Mouse (Mus musculus) stomach, postnatal 0 days (tissue): ENCODE measurements around the gene Htr6. TPM values are rescaled to one million over a fixed set of nuclear protein-coding genes. Genes with fewer than 3 reads are reported as not detected.

Source experiments
- ATAC-seq: fragments of 200-750 bp; cut with Nextera tagmentation; 2 replicates; pipeline ENCODE4 v1.8.0; 2017; ENCODE audit not compliant: low FRiP score, low TSS enrichment
- DNase-seq: peaks from one replicate; pipeline ENCODE4 v3.0.0-alpha.2; 2016; ENCODE audit warnings: low spot score
- H3K27ac ChIP-seq: fragments of 300-500 bp; sonication (generic); replicated peaks from 2 replicates; pipeline ENCODE4 v1.5.1; 2014; ENCODE audit warnings: mild to moderate bottlenecking, control low read depth
- H3K27me3 ChIP-seq: fragments of 300-500 bp; sonication (generic); 2 replicates; pipeline ENCODE4 v1.6.1; 2014; ENCODE audit warnings: low read length; ENCODE audit not compliant: control insufficient read depth, insufficient read depth
- H3K36me3 ChIP-seq: fragments of 300-500 bp; sonication (generic); 2 replicates; pipeline ENCODE4 v1.6.1; 2014; ENCODE audit warnings: low read length, mixed read lengths; ENCODE audit not compliant: control insufficient read depth, insufficient read depth
- H3K4me1 ChIP-seq: fragments of 300-500 bp; sonication (generic); replicated peaks from 2 replicates; pipeline ENCODE4 v1.6.1; 2014; ENCODE audit warnings: antibody characterized with exemption; ENCODE audit not compliant: control insufficient read depth, insufficient read depth
- H3K4me2 ChIP-seq: fragments of 300-500 bp; sonication (generic); replicated peaks from 2 replicates; pipeline ENCODE4 v1.6.1; 2014; ENCODE audit warnings: low read depth, mild to moderate bottlenecking, control low read depth, moderate library complexity
- H3K4me3 ChIP-seq: fragments of 300-500 bp; sonication (generic); 2 replicates; pipeline ENCODE4 v1.5.1; 2014; ENCODE audit warnings: low read depth, low read length, control low read depth
- H3K9ac ChIP-seq: fragments of 300-500 bp; sonication (generic); 2 replicates; pipeline ENCODE4 v1.6.1; 2014; ENCODE audit warnings: mild to moderate bottlenecking, low read length, control low read depth, mixed read lengths
- H3K9me3 ChIP-seq: fragments of 300-500 bp; sonication (generic); 2 replicates; pipeline ENCODE4 v1.6.1; 2016; ENCODE audit warnings: low read length; ENCODE audit not compliant: control insufficient read depth
- CTCF ChIP-seq: IDR thresholded peaks from 2 replicates; pipeline ENCODE4 v1.5.1; 2016; ENCODE audit warnings: antibody characterized with exemption, low read depth, mild to moderate bottlenecking, moderate library complexity
- EP300 ChIP-seq: optimal IDR thresholded peaks from 2 replicates; pipeline ENCODE3; 2016; ENCODE audit warnings: antibody characterized with exemption
- WGBS: fragments of 180-500 bp; shearing (Covaris S2); extraction: QIAGEN DNeasy Blood & Tissue Kit; methylation state at CpG from one replicate; pipeline ENCODE4 v1.1.7; 2014; 5-methylcytosine and 5-hydroxymethylcytosine counted together
- polyA plus RNA-seq: library from polyadenylated mRNA; unstranded; fragments of >200 nt; fragmentation: Nextera tagmentation; extraction: Ambion mirVana; gene quantifications from 2 replicates; pipeline ENCODE4 v1.2.1, GENCODE M21; 2015

Htr6 gene
- polyA plus RNA-seq, 1 experiment from 2014 or later = not detected

DNA sequence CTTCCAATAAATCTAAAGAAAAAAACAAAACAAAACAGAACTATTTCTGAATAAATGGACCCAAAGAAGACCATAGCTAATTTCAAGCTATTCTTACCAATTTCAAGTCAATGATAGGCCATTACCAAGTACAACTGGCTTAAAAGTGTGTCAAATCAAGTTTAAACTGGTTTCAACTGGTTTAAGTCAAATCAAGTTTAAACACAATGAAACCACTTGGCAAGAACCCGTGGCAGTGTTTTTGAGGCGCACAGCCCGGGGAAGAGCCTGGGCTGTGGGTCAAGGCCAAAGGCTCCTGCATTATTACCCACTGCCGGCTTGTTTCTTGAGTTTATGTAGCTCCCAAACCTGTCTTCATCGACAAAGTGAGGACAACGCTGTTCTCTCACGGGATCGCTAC, 25.0 kb upstream of the Htr6 start:
- H3K36me3 ChIP-seq = peaks cover 15% of the 10 kb centered on the region
- H3K4me2 ChIP-seq = no peak overlapping the region
- no peaks in the 10 kb centered on the region for H3K27me3 ChIP-seq
- no peaks in the 10 kb centered on the region for H3K9me3 ChIP-seq
- no peak for TF ChIP-seq EP300
- TF ChIP-seq CTCF = no peak
- no peak overlapping the region for H3K9ac ChIP-seq
- ATAC-seq = no peak
- no peak for DNase-seq
- peaks cover 2% of the 10 kb centered on the region for H3K4me1 ChIP-seq
- no peak overlapping the region for H3K27ac ChIP-seq
- 81% methylated on average over 8 of the region's 8 CpGs for WGBS
- no peak overlapping the region for H3K4me3 ChIP-seq

DNA sequence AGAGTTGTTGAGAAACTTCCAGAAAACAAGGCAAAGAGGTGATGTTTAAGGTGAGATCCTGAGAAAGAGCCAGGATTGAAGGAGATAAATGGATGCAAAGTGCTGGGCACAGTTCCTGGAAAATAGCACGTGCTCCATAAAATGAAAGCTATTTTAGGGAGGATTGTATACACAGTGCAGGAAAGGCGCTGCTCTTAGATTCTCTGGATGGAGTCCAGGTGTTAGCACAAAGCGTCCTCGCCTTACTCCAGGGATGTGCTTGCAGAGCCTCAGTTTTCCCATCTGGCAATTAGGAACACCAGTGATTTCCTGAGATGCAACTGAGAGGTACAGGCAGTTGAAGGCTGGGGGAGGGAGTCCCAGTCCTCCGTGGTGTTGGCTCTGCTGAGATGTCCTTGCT, 20.8 kb upstream of the Htr6 start:
- no peak overlapping the region for H3K4me2 ChIP-seq
- DNase-seq = no peak
- TF ChIP-seq EP300 (no peak), CTCF (no peak)
- peaks cover 5% of the 10 kb centered on the region for H3K4me1 ChIP-seq
- H3K9me3 ChIP-seq = 0 out of 2 replicates have a peak, but pooled peaks cover 3% of the 10 kb centered on the region
- 18% methylated on average over 5 of the region's 5 CpGs for WGBS
- no peaks in the 10 kb centered on the region for H3K27me3 ChIP-seq
- no peak overlapping the region for H3K4me3 ChIP-seq
- H3K36me3 ChIP-seq = no peaks in the 10 kb centered on the region
- H3K27ac ChIP-seq = peak overlapping the region; percentile 69
- no peak overlapping the region for H3K9ac ChIP-seq
- ATAC-seq = peak; percentile 61; the same call in 1 of the 2 replicates

DNA sequence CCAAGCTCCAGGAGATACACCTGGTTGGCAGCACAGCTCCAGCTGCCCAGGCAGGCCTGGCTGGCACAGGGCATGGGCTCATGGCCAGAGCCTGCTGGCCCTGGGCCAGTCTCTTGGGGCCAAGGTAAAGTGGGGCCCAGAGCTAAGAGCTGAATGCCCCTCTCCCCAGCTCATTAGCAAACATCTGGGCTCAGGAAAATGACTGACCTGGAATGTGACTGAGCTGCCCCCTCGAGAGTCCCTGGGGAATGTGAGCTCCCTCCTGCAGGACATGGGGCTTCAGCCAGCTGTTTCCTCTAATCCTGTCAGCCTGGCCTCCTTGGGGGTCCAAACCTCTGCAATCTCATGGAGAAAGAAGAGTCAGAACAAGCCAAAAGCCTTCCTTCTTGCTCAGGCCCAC, 20.0 kb upstream of the Htr6 start:
- TF ChIP-seq EP300 (no peak), CTCF (no peak)
- peaks cover 10% of the 10 kb centered on the region for H3K4me1 ChIP-seq
- no peaks in the 10 kb centered on the region for H3K36me3 ChIP-seq
- no peaks in the 10 kb centered on the region for H3K27me3 ChIP-seq
- WGBS = 11% methylated on average over 1 of the region's 1 CpGs
- H3K9ac ChIP-seq = no peak overlapping the region
- H3K4me2 ChIP-seq = no peak overlapping the region
- DNase-seq = no peak
- H3K27ac ChIP-seq = peak overlapping the region; percentile 69
- no peak for ATAC-seq
- H3K4me3 ChIP-seq = no peak overlapping the region
- 0 out of 2 replicates have a peak, but pooled peaks cover 3% of the 10 kb centered on the region for H3K9me3 ChIP-seq

DNA sequence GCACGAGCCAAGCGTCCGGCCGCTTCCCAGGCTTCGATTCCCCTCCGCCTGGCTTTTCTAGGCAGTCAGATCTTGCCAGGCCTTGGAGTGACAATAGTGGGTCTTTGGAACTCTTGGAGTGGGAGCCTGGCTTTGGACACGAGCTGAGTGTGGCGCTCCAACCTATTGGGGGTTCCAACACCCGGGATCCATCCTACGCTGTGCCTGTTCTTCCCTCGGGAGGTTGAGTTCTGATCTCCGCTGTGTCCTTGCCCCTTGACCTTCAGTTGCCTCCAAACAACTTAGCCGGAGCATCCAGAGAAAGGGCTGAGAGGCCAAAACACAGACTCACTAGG, 17.8 kb upstream of the Htr6 start:
- H3K9ac ChIP-seq = peak overlapping the region; percentile 85; the same call in 1 of the 2 replicates
- peak overlapping the region; percentile 97 for H3K4me2 ChIP-seq
- H3K36me3 ChIP-seq = no peaks in the 10 kb centered on the region
- DNase-seq (no peak), ATAC-seq (no peak)
- H3K4me3 ChIP-seq = peak overlapping the region; percentile 81
- H3K27me3 ChIP-seq = no peaks in the 10 kb centered on the region
- 0 out of 2 replicates have a peak, but pooled peaks cover 3% of the 10 kb centered on the region for H3K9me3 ChIP-seq
- peak overlapping the region; percentile 30; the same call in 1 of the 2 replicates for H3K27ac ChIP-seq
- 27% methylated on average over 13 of the region's 13 CpGs for WGBS
- TF ChIP-seq EP300 = no peak
- no peak for TF ChIP-seq CTCF
- peaks cover 10% of the 10 kb centered on the region for H3K4me1 ChIP-seq

DNA sequence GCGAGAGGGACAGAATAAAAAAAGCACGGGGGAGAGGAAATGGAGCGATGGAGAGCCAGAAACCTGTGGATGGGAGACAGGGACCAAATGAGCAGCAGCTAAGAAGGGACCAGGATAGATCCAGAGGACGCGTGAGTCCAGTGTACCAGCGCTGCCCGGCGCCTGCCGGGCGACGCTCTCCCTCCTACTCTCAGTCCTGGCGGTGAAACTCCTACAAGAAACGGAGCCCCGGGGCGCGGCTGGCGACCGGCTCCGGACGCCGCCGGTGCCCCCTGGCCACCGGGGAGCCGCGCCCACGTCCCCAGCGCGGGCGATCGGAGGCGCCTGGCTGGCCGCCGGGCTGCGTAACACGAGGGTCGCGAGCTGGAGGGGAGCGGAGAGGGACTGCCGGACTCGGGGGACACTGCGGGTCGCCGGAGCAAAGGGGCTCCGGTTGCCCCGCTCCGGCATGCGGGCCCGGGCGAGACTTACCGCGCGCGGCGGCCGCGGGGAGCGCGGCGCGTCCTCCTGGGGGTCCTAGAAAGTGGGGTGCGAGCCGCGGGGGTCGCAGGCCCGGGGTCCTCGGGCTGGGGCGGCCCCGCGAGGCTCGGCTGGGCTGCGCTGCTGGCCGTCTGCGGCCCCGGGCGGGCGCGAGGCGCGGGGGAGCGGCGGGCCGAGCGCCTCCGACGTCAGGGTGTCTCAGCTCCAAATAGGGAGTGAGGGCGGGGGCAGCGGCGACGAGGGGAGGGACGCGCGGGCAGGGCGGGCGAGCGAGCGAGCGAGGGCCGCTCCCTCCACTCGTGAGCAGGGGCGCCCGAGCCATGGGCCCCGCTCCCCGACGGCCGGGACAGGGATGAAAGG, 17.2 kb upstream of the Htr6 start, which contains the start of gene Nbl1:
TSS of gene Nbl1 (minus strand) at position 638 of the 840 bp plus-strand sequence.
- DNase-seq (peak; percentile 77), ATAC-seq (peak; percentile 48)
- H3K27me3 ChIP-seq = no peaks in the 10 kb centered on the region
- H3K4me3 ChIP-seq = peak within 1 kb of the TSS; percentile 81
- H3K9me3 ChIP-seq = 0 out of 2 replicates have a peak, but pooled peaks cover 3% of the 10 kb centered on the region
- under 1% methylated on average over 89 of the region's 105 CpGs for WGBS
- TF ChIP-seq CTCF (no peak), EP300 (no peak)
- peak within 1 kb of the TSS; percentile 97 for H3K4me2 ChIP-seq
- H3K4me1 ChIP-seq = peaks cover 10% of the 10 kb centered on the region
- peak within 1 kb of the TSS; percentile 85 for H3K9ac ChIP-seq
- no peaks in the 10 kb centered on the region for H3K36me3 ChIP-seq
- H3K27ac ChIP-seq = peak within 1 kb of the TSS; percentile 77
